Mouse (Mus musculus): ENCODE results near the gene Selenof.
A peak's percentile ranks its signal among the peaks of the same experiment; 100 is the strongest.

The Selenof gene

GRCm38 (mm10) chr3:144570047-144570815 is at the start of gene Selenof, which contains the start of gene Hs2st1:
Gene Selenof (plus strand): TSS chr3:144570304.
Gene Hs2st1 (minus strand): TSS chr3:144570181.
- peak; percentile 98 for DNase-seq

GRCm38 (mm10) chr3:144527918-144528317 is 42.2 kb upstream of the Selenof start:
- DNase-seq = no peak

GRCm38 (mm10) chr3:144531023-144531422 is 39.1 kb upstream of the Selenof start:
- no peak for DNase-seq

- no peak for DNase-seq
These were observed 35.0 kb upstream of the Selenof start for GRCm38 (mm10) chr3:144535056-144535455.

- no peak for DNase-seq
These were observed 32.8 kb upstream of the Selenof start for GRCm38 (mm10) chr3:144537078-144537855.

GRCm38 (mm10) chr3:144539051-144539450 is 31.1 kb upstream of the Selenof start:
- DNase-seq = no peak

- DNase-seq = no peak
These were observed 29.3 kb upstream of the Selenof start for GRCm38 (mm10) chr3:144540805-144541204.

GRCm38 (mm10) chr3:144541906-144542438 is 28.1 kb upstream of the Selenof start:
- no peak for DNase-seq

- no peak for DNase-seq
These were observed 25.0 kb upstream of the Selenof start for GRCm38 (mm10) chr3:144545152-144545551.

- DNase-seq = no peak
These were observed 24.3 kb upstream of the Selenof start for GRCm38 (mm10) chr3:144545832-144546231.

GRCm38 (mm10) chr3:144546490-144546889 is 23.6 kb upstream of the Selenof start:
- DNase-seq = no peak

GRCm38 (mm10) chr3:144548186-144548845 is 21.8 kb upstream of the Selenof start:
- DNase-seq = no peak

GRCm38 (mm10) chr3:144550036-144550435 is 20.1 kb upstream of the Selenof start:
- no peak for DNase-seq

- no peak for DNase-seq
These were observed 19.4 kb upstream of the Selenof start for GRCm38 (mm10) chr3:144550659-144551058.

- no peak for DNase-seq
These were observed 18.7 kb upstream of the Selenof start for GRCm38 (mm10) chr3:144551416-144551815.

GRCm38 (mm10) chr3:144553942-144554341 is 16.2 kb upstream of the Selenof start:
- no peak for DNase-seq

GRCm38 (mm10) chr3:144554503-144554902 is 15.6 kb upstream of the Selenof start:
- DNase-seq = peak; percentile 38

GRCm38 (mm10) chr3:144555144-144555543 is 15.0 kb upstream of the Selenof start:
- DNase-seq = no peak

GRCm38 (mm10) chr3:144556625-144557324 is 13.3 kb upstream of the Selenof start:
- DNase-seq = peak; percentile 47

GRCm38 (mm10) chr3:144558274-144558673 is 11.8 kb upstream of the Selenof start:
- no peak for DNase-seq

- no peak for DNase-seq
These were observed 8.4 kb upstream of the Selenof start for GRCm38 (mm10) chr3:144561511-144562250.

- DNase-seq = no peak
These were observed 6.2 kb upstream of the Selenof start for GRCm38 (mm10) chr3:144563916-144564315.
